In genomic region chr10:62411431-62412410, GRCm38 (mm10) we compare ENCODE assay signal across 18 mouse cellular contexts. TPM values are rescaled to one million over a fixed set of nuclear protein-coding genes. Genes with fewer than 3 reads are reported as not detected.
DNase-seq lines count a peak whose midpoint lies in the region; ATAC-seq and TF ChIP-seq lines count a peak whose summit lies in the region.
"Had no signal": no experiment of that assay in that cellular context is flagged by ENCODE, and none has a peak within 500 bp of the region (broad histone marks: within the 10 kb centered on the region; RNA-seq: fewer than 3 reads in every experiment).

No protein-coding gene starts in this region.

- no peak overlapping the region for H3K4me2 ChIP-seq in midbrain, postnatal 0 days (ENCODE audit: low read depth, low read length, poor library complexity, severe bottlenecking)
- no peak overlapping the region for H3K4me2 ChIP-seq in midbrain, embryonic 11.5 days
- H3K4me2 ChIP-seq: embryonic facial prominence, embryonic 15.5 days; forebrain, embryonic 13.5 days; limb, embryonic 12.5 days had no signal

- no peak overlapping the region for H3K27ac ChIP-seq in midbrain, postnatal 0 days (ENCODE audit: low read depth, low read length)
- H3K27ac ChIP-seq in midbrain, embryonic 11.5 days (ENCODE audit: low read depth, low read length), result no peak overlapping the region
- H3K27ac ChIP-seq: embryonic facial prominence, embryonic 15.5 days; forebrain, embryonic 13.5 days; gastrocnemius, adult 2 months; limb, embryonic 12.5 days had no signal

- 0 out of 2 replicates have a peak overlapping the region, but pooled peaks have one; percentile 14 for H3K9ac ChIP-seq in midbrain, postnatal 0 days (replicated peaks; ENCODE audit: low read length, poor library complexity, severe bottlenecking)
- H3K9ac ChIP-seq in midbrain, embryonic 11.5 days (ENCODE audit: low read length), result no peak overlapping the region
- H3K9ac ChIP-seq: embryonic facial prominence, embryonic 15.5 days; forebrain, embryonic 13.5 days; limb, embryonic 12.5 days; liver, postnatal 0 days had no signal

- no peak for TF ChIP-seq CTCF in midbrain, postnatal 0 days (IDR thresholded peaks at IDR 0.05)

- intact Hi-C loops in left cerebral cortex, postnatal 4 days (cut with DNase I), result loop anchor here (5.0 kb wide), 1 partner anchor 139 kb away; no protein-coding TSS in a partner anchor

- H3K27me3 ChIP-seq in midbrain, postnatal 0 days (ENCODE audit: insufficient read depth, low read length), result no peaks in the 10 kb centered on the region
- no peaks in the 10 kb centered on the region for H3K27me3 ChIP-seq in midbrain, embryonic 11.5 days (ENCODE audit: control insufficient read depth, insufficient read depth, low read length)
- H3K27me3 ChIP-seq: embryonic facial prominence, embryonic 15.5 days; forebrain, embryonic 13.5 days had no signal

- H3K4me1 ChIP-seq in midbrain, postnatal 0 days (ENCODE audit: insufficient read depth, low read length), result no peaks in the 10 kb centered on the region
- H3K4me1 ChIP-seq in midbrain, embryonic 11.5 days (ENCODE audit: control insufficient read depth, insufficient read depth, low read length), result no peaks in the 10 kb centered on the region; the same call in 1 of the 2 replicates
- H3K4me1 ChIP-seq: embryonic facial prominence, embryonic 15.5 days; forebrain, embryonic 13.5 days had no signal

- no peak for ATAC-seq in midbrain, postnatal 0 days (ENCODE audit: low FRiP score)
- ATAC-seq in midbrain, embryonic 11.5 days (ENCODE audit: low FRiP score), result no peak

- H3K36me3 ChIP-seq in midbrain, postnatal 0 days (ENCODE audit: insufficient read depth, low read length), result no peaks in the 10 kb centered on the region
- no peaks in the 10 kb centered on the region for H3K36me3 ChIP-seq in midbrain, embryonic 11.5 days (ENCODE audit: control insufficient read depth, insufficient read depth, low read length)
- H3K36me3 ChIP-seq: embryonic facial prominence, embryonic 15.5 days; limb, embryonic 12.5 days had no signal

- DNase-seq in cerebellum, adult 11-12 months, result peak; percentile 41
- DNase-seq in cerebellum, postnatal 4 days (ENCODE audit: low spot score in 2 of 2), result no peak
- no peak for DNase-seq in midbrain, postnatal 0 days (ENCODE audit: low spot score)
- DNase-seq in midbrain, embryonic 11.5 days (ENCODE audit: low spot score, missing footprints), result no peak
- peak; percentile 14 for DNase-seq in cerebellum, adult 8-10 months
- peak; percentile 19 for DNase-seq in left cerebral cortex, postnatal 4 days
- DNase-seq in embryo, embryonic 10 days (ENCODE audit: low spot score), result no peak
- no peak for DNase-seq in natural killer cell, adult 2 months (ENCODE audit: low spot score in 2 of 2)

- no peak overlapping the region for H3K4me3 ChIP-seq in midbrain, postnatal 0 days (ENCODE audit: low read depth, low read length)
- no peak overlapping the region for H3K4me3 ChIP-seq in midbrain, embryonic 11.5 days (ENCODE audit: low read depth, low read length)
- H3K4me3 ChIP-seq: embryonic facial prominence, embryonic 15.5 days; forebrain, embryonic 13.5 days; gastrocnemius, adult 2 months; limb, embryonic 12.5 days had no signal

- 66% methylated on average over 19 of the region's 19 CpGs for WGBS in midbrain, postnatal 0 days
- WGBS in midbrain, embryonic 11.5 days, result 68% methylated on average over 19 of the region's 19 CpGs

- H3K9me3 ChIP-seq in midbrain, postnatal 0 days (ENCODE audit: low read length), result no peaks in the 10 kb centered on the region
- H3K9me3 ChIP-seq in midbrain, embryonic 11.5 days (ENCODE audit: control insufficient read depth, low read length), result no peaks in the 10 kb centered on the region
- H3K9me3 ChIP-seq: embryonic facial prominence, embryonic 15.5 days; forebrain, embryonic 13.5 days; limb, embryonic 12.5 days had no signal

RNA-seq across cellular contexts. Expression of gene Hkdc1, which starts 10.6 kb away (rescaled TPM):
- 0.44 and 0.47 TPM in 2 replicates for total RNA-seq in midbrain, postnatal 0 days (2014; rRNA removed)
- polyA plus RNA-seq in midbrain, postnatal 0 days (2015; fragmentation: Nextera tagmentation; extraction: Ambion mirVana), result 0.29 and 0.46 TPM in 2 replicates
- 0.07 and 0.11 TPM in 2 replicates for polyA plus RNA-seq in midbrain, embryonic 11.5 days (2014; fragmentation: Nextera tagmentation; extraction: Ambion mirVana)
- total RNA-seq in left cerebral cortex, postnatal 4 days (2021), result 1 to 10 TPM in 1 of 2 experiments, under 1 TPM in 1; 0.82 to 1.1 TPM
- total RNA-seq: adrenal gland, postnatal 25 days; gastrocnemius, adult 2 months; heart, adult 8-10 months; heart, postnatal 25 days; megakaryocyte, adult 5-6 weeks had no signal
- polyA plus RNA-seq: inflammation-experienced regulatory T-cells, adult 6 months had no signal

RNA-seq across cellular contexts. Expression of gene Hk1, which starts 32.0 kb away (rescaled TPM):
- 103 and 119 TPM in 2 replicates for total RNA-seq in midbrain, postnatal 0 days (2014; rRNA removed)
- polyA plus RNA-seq in midbrain, postnatal 0 days (2015; fragmentation: Nextera tagmentation; extraction: Ambion mirVana), result 157 and 163 TPM in 2 replicates
- 19.3 and 23.4 TPM in 2 replicates for polyA plus RNA-seq in midbrain, embryonic 11.5 days (2014; fragmentation: Nextera tagmentation; extraction: Ambion mirVana)
- total RNA-seq in left cerebral cortex, postnatal 4 days (2021), result 100 to 1,000 TPM; 239 to 253 TPM

RNA-seq across cellular contexts. Expression of gene 4930507D05Rik, which starts 37.6 kb away (rescaled TPM):
- 1.7 and 2.7 TPM in 2 replicates for total RNA-seq in midbrain, postnatal 0 days (2014; rRNA removed)
- 1.2 and 1.5 TPM in 2 replicates for polyA plus RNA-seq in midbrain, postnatal 0 days (2015; fragmentation: Nextera tagmentation; extraction: Ambion mirVana)
- polyA plus RNA-seq in midbrain, embryonic 11.5 days (2014; fragmentation: Nextera tagmentation; extraction: Ambion mirVana), result 1.2 and 1.7 TPM in 2 replicates
- total RNA-seq in left cerebral cortex, postnatal 4 days (2021), result 1 to 10 TPM; 1.2 TPM
- total RNA-seq: megakaryocyte, adult 5-6 weeks had no signal
- polyA plus RNA-seq: inflammation-experienced regulatory T-cells, adult 6 months; liver, postnatal 0 days had no signal

RNA-seq across cellular contexts. Expression of gene Supv3l1, which starts 37.8 kb away (rescaled TPM):
- total RNA-seq in midbrain, postnatal 0 days (2014; rRNA removed), result 23.4 and 26.6 TPM in 2 replicates
- 15.5 and 16.1 TPM in 2 replicates for polyA plus RNA-seq in midbrain, postnatal 0 days (2015; fragmentation: Nextera tagmentation; extraction: Ambion mirVana)
- polyA plus RNA-seq in midbrain, embryonic 11.5 days (2014; fragmentation: Nextera tagmentation; extraction: Ambion mirVana), result 29.1 and 31.6 TPM in 2 replicates
- total RNA-seq in left cerebral cortex, postnatal 4 days (2021), result 10 to 100 TPM; 22.4 to 23.6 TPM

Comparison
In these comparisons a context has a peak if more than half of its experiments do, and no peak if none do; other contexts are left out.
1. DNase-seq: peak in cerebellum, adult 11-12 months (single experiment), cerebellum, adult 8-10 months (single experiment) and left cerebral cortex, postnatal 4 days (single experiment); none in cerebellum, postnatal 4 days (0 of 2), midbrain, postnatal 0 days (single experiment), midbrain, embryonic 11.5 days (single experiment), embryo, embryonic 10 days (single experiment) and natural killer cell, adult 2 months (0 of 2).